Mouse (Mus musculus): ENCODE data around the gene Gh. TPM values are rescaled to one million over a fixed set of nuclear protein-coding genes. Genes with fewer than 3 reads are reported as not detected.
A peak's percentile ranks its signal among the peaks of the same experiment; 100 is the strongest.

Gh gene
- polyA plus RNA-seq, 1 experiment = not detected

GRCm38 (mm10) chr11:106334066-106334465 is 32.4 kb upstream of the Gh start:
- TF ChIP-seq TCF12 (IDR thresholded peaks at IDR 0.05; ENCODE audit: insufficient read depth, poor library complexity, severe bottlenecking) (peak; percentile 39), MYOG (IDR thresholded peaks at IDR 0.05; ENCODE audit: control insufficient read depth in 1 of 3, insufficient read depth in 1 of 3, insufficient read length in 2 of 3, low read depth in 2 of 3) (peak; percentile 64 to 96 (median 72)), CEBPB (IDR thresholded peaks at IDR 0.05; ENCODE audit: insufficient read depth, poor library complexity, severe bottlenecking) (no peak), E2F4 (IDR thresholded peaks at IDR 0.05; ENCODE audit: insufficient read depth) (no peak), MAX (IDR thresholded peaks at IDR 0.05; ENCODE audit: low read depth) (no peak), REST (IDR thresholded peaks at IDR 0.05; ENCODE audit: insufficient read depth, insufficient read length) (no peak), POLR2AphosphoS2 (IDR thresholded peaks at IDR 0.05; ENCODE audit: insufficient read length, low read depth) (no peak), SRF (IDR thresholded peaks at IDR 0.05; ENCODE audit: control insufficient read depth, insufficient read length, low read depth) (no peak), MYOD1 (IDR thresholded peaks at IDR 0.05; ENCODE audit: control insufficient read depth in 1 of 3, insufficient read length in 2 of 3, low read depth in 2 of 3) (peak in 2 of 3 experiments; percentile 69 to 87), TCF3 (IDR thresholded peaks at IDR 0.05; ENCODE audit: insufficient read length, low read depth) (peak; percentile 47), POLR2A (IDR thresholded peaks at IDR 0.05; ENCODE audit: insufficient read length, low read depth) (no peak), USF1 (IDR thresholded peaks at IDR 0.05; ENCODE audit: low read depth) (no peak)

GRCm38 (mm10) chr11:106332458-106332857 is 30.8 kb upstream of the Gh start:
- Histone ChIP-seq H3ac (ENCODE audit: control insufficient read depth, insufficient read length) (no peak overlapping the region), H3K4me3 (no peak overlapping the region), H3K79me2 (ENCODE audit: control insufficient read depth, insufficient read depth) (no peaks in the 10 kb centered on the region), H3K36me3 (ENCODE audit: control insufficient read depth, insufficient read depth) (no peaks in the 10 kb centered on the region), H3K4me2 (ENCODE audit: low read depth) (peak overlapping the region; percentile 24), H3K27me3 (ENCODE audit: control insufficient read depth, insufficient read depth, insufficient read length) (no peaks in the 10 kb centered on the region)
- TF ChIP-seq MAX (IDR thresholded peaks at IDR 0.05; ENCODE audit: low read depth) = no peak
- no peak for TF ChIP-seq USF1 (IDR thresholded peaks at IDR 0.05; ENCODE audit: low read depth)
- no peak for TF ChIP-seq REST (IDR thresholded peaks at IDR 0.05; ENCODE audit: insufficient read depth, insufficient read length)
- TF ChIP-seq E2F4 (IDR thresholded peaks at IDR 0.05; ENCODE audit: insufficient read depth) = no peak
- TF ChIP-seq TCF12 (IDR thresholded peaks at IDR 0.05; ENCODE audit: insufficient read depth, poor library complexity, severe bottlenecking) = no peak
- TF ChIP-seq POLR2AphosphoS2 (IDR thresholded peaks at IDR 0.05; ENCODE audit: insufficient read length, low read depth) = no peak
- no peak for TF ChIP-seq TCF3 (IDR thresholded peaks at IDR 0.05; ENCODE audit: insufficient read length, low read depth)
- TF ChIP-seq SRF (IDR thresholded peaks at IDR 0.05; ENCODE audit: control insufficient read depth, insufficient read length, low read depth) = no peak
- peak in 1 of 3 experiments; percentile 75 for TF ChIP-seq MYOD1 (IDR thresholded peaks at IDR 0.05; ENCODE audit: control insufficient read depth in 1 of 3, insufficient read length in 2 of 3, low read depth in 2 of 3)
- peak in 1 of 3 experiments; percentile 37 for TF ChIP-seq MYOG (IDR thresholded peaks at IDR 0.05; ENCODE audit: control insufficient read depth in 1 of 3, insufficient read depth in 1 of 3, insufficient read length in 2 of 3, low read depth in 2 of 3)
- no peak for TF ChIP-seq POLR2A (IDR thresholded peaks at IDR 0.05; ENCODE audit: insufficient read length, low read depth)
- no peak for TF ChIP-seq CEBPB (IDR thresholded peaks at IDR 0.05; ENCODE audit: insufficient read depth, poor library complexity, severe bottlenecking)

More at GRCm38 (mm10) chr11:106334066-106334465, 32.4 kb upstream of the Gh start:
- Histone ChIP-seq H3K27me3 (ENCODE audit: control insufficient read depth, insufficient read depth, insufficient read length) (no peaks in the 10 kb centered on the region), H3K4me2 (ENCODE audit: low read depth) (peak overlapping the region; percentile 39), H3ac (ENCODE audit: control insufficient read depth, insufficient read length) (no peak overlapping the region), H3K4me3 (no peak overlapping the region), H3K79me2 (ENCODE audit: control insufficient read depth, insufficient read depth) (no peaks in the 10 kb centered on the region), H3K36me3 (ENCODE audit: control insufficient read depth, insufficient read depth) (no peaks in the 10 kb centered on the region)

GRCm38 (mm10) chr11:106329682-106330081 is 28.0 kb upstream of the Gh start:
- Histone ChIP-seq H3K36me3 (ENCODE audit: control insufficient read depth, insufficient read depth) (no peaks in the 10 kb centered on the region), H3ac (ENCODE audit: control insufficient read depth, insufficient read length) (no peak overlapping the region), H3K79me2 (ENCODE audit: control insufficient read depth, insufficient read depth) (no peaks in the 10 kb centered on the region), H3K27me3 (ENCODE audit: control insufficient read depth, insufficient read depth, insufficient read length) (no peaks in the 10 kb centered on the region), H3K4me3 (no peak overlapping the region), H3K4me2 (ENCODE audit: low read depth) (no peak overlapping the region)
- TF ChIP-seq REST (IDR thresholded peaks at IDR 0.05; ENCODE audit: insufficient read depth, insufficient read length) = no peak
- TF ChIP-seq CEBPB (IDR thresholded peaks at IDR 0.05; ENCODE audit: insufficient read depth, poor library complexity, severe bottlenecking) = no peak
- no peak for TF ChIP-seq TCF12 (IDR thresholded peaks at IDR 0.05; ENCODE audit: insufficient read depth, poor library complexity, severe bottlenecking)
- no peak for TF ChIP-seq MYOG (IDR thresholded peaks at IDR 0.05; ENCODE audit: control insufficient read depth in 1 of 3, insufficient read depth in 1 of 3, insufficient read length in 2 of 3, low read depth in 2 of 3)
- TF ChIP-seq USF1 (IDR thresholded peaks at IDR 0.05; ENCODE audit: low read depth) = no peak
- no peak for TF ChIP-seq SRF (IDR thresholded peaks at IDR 0.05; ENCODE audit: control insufficient read depth, insufficient read length, low read depth)
- no peak for TF ChIP-seq MAX (IDR thresholded peaks at IDR 0.05; ENCODE audit: low read depth)
- TF ChIP-seq E2F4 (IDR thresholded peaks at IDR 0.05; ENCODE audit: insufficient read depth) = no peak
- no peak for TF ChIP-seq TCF3 (IDR thresholded peaks at IDR 0.05; ENCODE audit: insufficient read length, low read depth)
- no peak for TF ChIP-seq MYOD1 (IDR thresholded peaks at IDR 0.05; ENCODE audit: control insufficient read depth in 1 of 3, insufficient read length in 2 of 3, low read depth in 2 of 3)
- no peak for TF ChIP-seq POLR2AphosphoS2 (IDR thresholded peaks at IDR 0.05; ENCODE audit: insufficient read length, low read depth)
- no peak for TF ChIP-seq POLR2A (IDR thresholded peaks at IDR 0.05; ENCODE audit: insufficient read length, low read depth)

- peaks cover 2% of the 10 kb centered on the region for H3K27me3 ChIP-seq (ENCODE audit: control insufficient read depth, insufficient read depth, insufficient read length)
- H3K36me3 ChIP-seq (ENCODE audit: control insufficient read depth, insufficient read depth) = no peaks in the 10 kb centered on the region
- no peak overlapping the region for H3K4me3 ChIP-seq
- peak overlapping the region; percentile 3 for H3K4me2 ChIP-seq (ENCODE audit: low read depth)
- no peak overlapping the region for H3ac ChIP-seq (ENCODE audit: control insufficient read depth, insufficient read length)
- TF ChIP-seq REST (IDR thresholded peaks at IDR 0.05; ENCODE audit: insufficient read depth, insufficient read length) = no peak
- no peak for TF ChIP-seq CEBPB (IDR thresholded peaks at IDR 0.05; ENCODE audit: insufficient read depth, poor library complexity, severe bottlenecking)
- TF ChIP-seq USF1 (IDR thresholded peaks at IDR 0.05; ENCODE audit: low read depth) = no peak
- no peak for TF ChIP-seq MYOG (IDR thresholded peaks at IDR 0.05; ENCODE audit: control insufficient read depth in 1 of 3, insufficient read depth in 1 of 3, insufficient read length in 2 of 3, low read depth in 2 of 3)
- no peak for TF ChIP-seq MAX (IDR thresholded peaks at IDR 0.05; ENCODE audit: low read depth)
- TF ChIP-seq SRF (IDR thresholded peaks at IDR 0.05; ENCODE audit: control insufficient read depth, insufficient read length, low read depth) = no peak
- no peak for TF ChIP-seq TCF3 (IDR thresholded peaks at IDR 0.05; ENCODE audit: insufficient read length, low read depth)
- TF ChIP-seq E2F4 (IDR thresholded peaks at IDR 0.05; ENCODE audit: insufficient read depth) = no peak
- no peak for TF ChIP-seq POLR2A (IDR thresholded peaks at IDR 0.05; ENCODE audit: insufficient read length, low read depth)
- H3K79me2 ChIP-seq (ENCODE audit: control insufficient read depth, insufficient read depth) = no peaks in the 10 kb centered on the region
Observed at GRCm38 (mm10) chr11:106329128-106329527, 27.5 kb upstream of the Gh start.
